Comparison of ENCODE assay signal across 8 mouse cellular contexts in the genomic region with DNA sequence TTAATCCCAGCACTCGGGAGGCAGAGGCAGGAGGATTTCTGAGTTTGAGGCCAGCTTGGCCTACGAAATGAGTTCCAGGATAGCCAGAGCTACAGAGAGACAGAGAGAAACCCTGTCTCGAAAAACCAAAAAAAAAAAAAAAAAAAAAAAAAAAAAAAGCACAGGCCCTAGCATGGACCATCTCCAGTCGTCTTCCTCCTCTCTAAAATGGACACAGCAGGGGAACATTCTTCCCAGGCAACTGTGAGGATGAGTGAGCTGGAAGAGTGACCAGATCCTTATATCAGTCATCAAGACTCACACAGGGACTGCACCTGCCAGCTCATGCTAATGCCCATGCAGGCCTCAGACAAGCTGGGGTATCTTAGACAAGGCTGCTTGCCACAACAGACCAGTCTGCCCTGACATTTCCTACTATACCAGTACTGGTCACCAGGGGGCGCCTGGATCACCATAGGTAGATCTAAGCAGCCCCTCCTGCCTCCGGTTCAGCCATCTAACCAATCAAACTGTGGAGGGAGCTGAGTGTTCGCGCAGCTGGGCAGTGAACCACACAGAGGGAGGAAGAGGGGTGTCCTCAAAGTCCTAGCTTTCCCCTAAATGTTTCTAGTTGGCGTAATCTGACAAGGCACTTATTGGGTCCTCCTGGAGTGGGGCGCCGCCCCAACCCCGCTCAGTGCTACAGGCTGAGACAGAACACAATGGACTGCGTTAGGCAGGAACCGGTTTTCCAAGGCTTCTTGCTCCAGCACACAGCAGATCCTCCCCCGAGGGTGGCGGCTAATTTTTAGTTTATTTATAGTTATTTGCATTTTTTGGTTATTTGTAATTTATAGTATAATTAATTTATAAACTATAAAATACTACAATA. TPM values are rescaled to one million over a fixed set of nuclear protein-coding genes. Genes with fewer than 3 reads are reported as not detected.
A peak's percentile ranks its signal among the peaks of the same experiment; 100 is the strongest.
DNase-seq lines count a peak whose midpoint lies in the region; ATAC-seq and TF ChIP-seq lines count a peak whose summit lies in the region.

No protein-coding gene starts in this region.

- H3K9ac ChIP-seq in forebrain, embryonic 11.5 days (ENCODE audit: low read length) = peak overlapping the region; percentile 64
- peak overlapping the region; percentile 61 for H3K9ac ChIP-seq in heart, embryonic 16.5 days (ENCODE audit: low read length)
- no peak overlapping the region for H3K9ac ChIP-seq in liver, embryonic 15.5 days
- H3K9ac ChIP-seq in neural tube, embryonic 13.5 days = peak overlapping the region; percentile 53

- WGBS in forebrain, embryonic 11.5 days = 24% methylated on average over 16 of the region's 16 CpGs
- 19% methylated on average over 16 of the region's 16 CpGs for WGBS in heart, embryonic 16.5 days
- 18% methylated on average over 16 of the region's 16 CpGs for WGBS in liver, embryonic 15.5 days (ENCODE audit: insufficient replicate concordance)
- WGBS in neural tube, embryonic 13.5 days = 23% methylated on average over 16 of the region's 16 CpGs

- H3K4me3 ChIP-seq in forebrain, embryonic 11.5 days (ENCODE audit: low read depth, low read length) = peak overlapping the region; percentile 23; the same call in 1 of the 2 replicates
- peak overlapping the region; percentile 36 for H3K4me3 ChIP-seq in heart, embryonic 16.5 days (ENCODE audit: low read length)
- peak overlapping the region; percentile 12; the same call in 1 of the 2 replicates for H3K4me3 ChIP-seq in liver, embryonic 15.5 days (replicated peaks)
- peak overlapping the region; percentile 28 for H3K4me3 ChIP-seq in neural tube, embryonic 13.5 days
- H3K4me3 ChIP-seq in testis, adult 2 months (ENCODE audit: control insufficient read depth, low read depth, low read length) = peak overlapping the region; percentile 42

- peak overlapping the region; percentile 57 for H3K4me2 ChIP-seq in forebrain, embryonic 11.5 days (ENCODE audit: low read depth, low read length, severe bottlenecking)
- H3K4me2 ChIP-seq in heart, embryonic 16.5 days (ENCODE audit: low read depth, low read length) = peak overlapping the region; percentile 60
- peak overlapping the region; percentile 54 for H3K4me2 ChIP-seq in liver, embryonic 15.5 days
- peak overlapping the region; percentile 56 for H3K4me2 ChIP-seq in neural tube, embryonic 13.5 days

- peak; percentile 96 to 98 for DNase-seq in CD8-positive naive resting alpha-beta T cell, adult 2 months (ENCODE audit: low read depth in 2 of 2, low spot score in 2 of 2)
- peak; percentile 97 for DNase-seq in c-Kit-positive CD71-negative TER-119-negative erythroid progenitor cells, embryonic 14.5 days (ENCODE audit: low read depth)
- DNase-seq in forebrain, embryonic 11.5 days (ENCODE audit: low spot score) = peak; percentile 98
- DNase-seq in kidney, postnatal 36 days = peak; percentile 99 to 100

- no peak for TF ChIP-seq POLR2A in testis, adult 2 months (IDR thresholded peaks at IDR 0.05; ENCODE audit: control insufficient read depth, low read depth, low read length)

- TF ChIP-seq CTCF in testis, adult 2 months (IDR thresholded peaks at IDR 0.05; ENCODE audit: control insufficient read depth, insufficient read depth, insufficient replicate concordance, low read depth, low read length) = peak; percentile 82; the same call in 1 of the 2 replicates

- no peaks in the 10 kb centered on the region for H3K27me3 ChIP-seq in forebrain, embryonic 11.5 days (ENCODE audit: control insufficient read depth, insufficient read depth, low read length)
- H3K27me3 ChIP-seq in heart, embryonic 16.5 days (ENCODE audit: control insufficient read depth, insufficient read depth, low read length) = no peaks in the 10 kb centered on the region
- H3K27me3 ChIP-seq in liver, embryonic 15.5 days = no peaks in the 10 kb centered on the region
- H3K27me3 ChIP-seq in neural tube, embryonic 13.5 days = no peaks in the 10 kb centered on the region
- H3K27me3 ChIP-seq in testis, adult 2 months (ENCODE audit: control insufficient read depth, insufficient read depth, low read length) = no peaks in the 10 kb centered on the region

- H3K36me3 ChIP-seq in forebrain, embryonic 11.5 days (ENCODE audit: control insufficient read depth, insufficient read depth, low read length) = no peaks in the 10 kb centered on the region
- H3K36me3 ChIP-seq in heart, embryonic 16.5 days (ENCODE audit: control insufficient read depth, insufficient read depth) = no peaks in the 10 kb centered on the region
- H3K36me3 ChIP-seq in liver, embryonic 15.5 days (replicated peaks) = no peaks in the 10 kb centered on the region
- H3K36me3 ChIP-seq in neural tube, embryonic 13.5 days = no peaks in the 10 kb centered on the region
- H3K36me3 ChIP-seq in testis, adult 2 months (ENCODE audit: control insufficient read depth, insufficient read depth, low read length) = no peaks in the 10 kb centered on the region

- H3K9me3 ChIP-seq in forebrain, embryonic 11.5 days (ENCODE audit: control insufficient read depth, low read length) = no peaks in the 10 kb centered on the region
- H3K9me3 ChIP-seq in heart, embryonic 16.5 days (replicated peaks; ENCODE audit: control insufficient read depth, low read length) = no peaks in the 10 kb centered on the region
- no peaks in the 10 kb centered on the region for H3K9me3 ChIP-seq in liver, embryonic 15.5 days (replicated peaks)
- H3K9me3 ChIP-seq in neural tube, embryonic 13.5 days = no peaks in the 10 kb centered on the region

- ATAC-seq in forebrain, embryonic 11.5 days (replicated peaks; ENCODE audit: low FRiP score) = peak; percentile 94
- peak; percentile 93 for ATAC-seq in heart, embryonic 16.5 days (replicated peaks; ENCODE audit: extremely low read depth, insufficient read depth, low FRiP score)
- ATAC-seq in liver, embryonic 15.5 days (ENCODE audit: insufficient read depth) = peak; percentile 79
- peak; percentile 91 for ATAC-seq in neural tube, embryonic 13.5 days (ENCODE audit: low read depth)

- no peak overlapping the region for H3K27ac ChIP-seq in forebrain, embryonic 11.5 days (ENCODE audit: low read depth, low read length)
- no peak overlapping the region for H3K27ac ChIP-seq in heart, embryonic 16.5 days (ENCODE audit: low read length)
- no peak overlapping the region for H3K27ac ChIP-seq in liver, embryonic 15.5 days (replicated peaks)
- peak overlapping the region; percentile 68 for H3K27ac ChIP-seq in neural tube, embryonic 13.5 days (replicated peaks)
- no peak overlapping the region for H3K27ac ChIP-seq in testis, adult 2 months (ENCODE audit: control insufficient read depth, insufficient read depth, low read depth, low read length)

- no peaks in the 10 kb centered on the region for H3K4me1 ChIP-seq in forebrain, embryonic 11.5 days (replicated peaks; ENCODE audit: control insufficient read depth, insufficient read depth, low read length)
- H3K4me1 ChIP-seq in heart, embryonic 16.5 days (ENCODE audit: control insufficient read depth, insufficient read depth, low read length) = no peaks in the 10 kb centered on the region
- peaks cover 4% of the 10 kb centered on the region; the same call in 1 of the 2 replicates for H3K4me1 ChIP-seq in liver, embryonic 15.5 days (replicated peaks)
- no peaks in the 10 kb centered on the region for H3K4me1 ChIP-seq in neural tube, embryonic 13.5 days (replicated peaks)
- peaks cover 3% of the 10 kb centered on the region for H3K4me1 ChIP-seq in testis, adult 2 months (ENCODE audit: control insufficient read depth, insufficient read depth, low read length)

RNA-seq across cellular contexts. Expression of gene Cngb1, which starts 51.6 kb away (rescaled TPM):
- 0.17 and 0.33 TPM in 2 replicates for polyA plus RNA-seq in forebrain, embryonic 11.5 days (2014; fragmentation: Nextera tagmentation; extraction: Ambion mirVana)
- polyA plus RNA-seq in heart, embryonic 16.5 days (2015; fragmentation: Nextera tagmentation; extraction: Ambion mirVana) = 0.66 and 1.3 TPM in 2 replicates
- polyA plus RNA-seq in liver, embryonic 15.5 days (2015; fragmentation: Nextera tagmentation; extraction: Ambion mirVana) = 0.02 and 0.12 TPM in 2 replicates
- 0.39 and 0.82 TPM in 2 replicates for polyA plus RNA-seq in neural tube, embryonic 13.5 days (2015; fragmentation: Nextera tagmentation; extraction: Ambion mirVana)
- polyA plus RNA-seq in testis, adult 2 months (2012; rRNA removed) = 6.2 and 6.9 TPM in 2 replicates

RNA-seq across cellular contexts. Expression of gene Kifc3, which starts 52.2 kb away (rescaled TPM):
- 5.5 and 5.9 TPM in 2 replicates for polyA plus RNA-seq in forebrain, embryonic 11.5 days (2014; fragmentation: Nextera tagmentation; extraction: Ambion mirVana)
- polyA plus RNA-seq in heart, embryonic 16.5 days (2015; fragmentation: Nextera tagmentation; extraction: Ambion mirVana) = 16.9 and 23.0 TPM in 2 replicates
- polyA plus RNA-seq in liver, embryonic 15.5 days (2015; fragmentation: Nextera tagmentation; extraction: Ambion mirVana) = 5.3 and 6.8 TPM in 2 replicates
- polyA plus RNA-seq in neural tube, embryonic 13.5 days (2015; fragmentation: Nextera tagmentation; extraction: Ambion mirVana) = 17.8 and 21.5 TPM in 2 replicates
- 63.9 and 76.7 TPM in 2 replicates for polyA plus RNA-seq in testis, adult 2 months (2012; rRNA removed)

RNA-seq across cellular contexts. Expression of gene Tepp, which starts 55.6 kb away (rescaled TPM):
- polyA plus RNA-seq in forebrain, embryonic 11.5 days (2014; fragmentation: Nextera tagmentation; extraction: Ambion mirVana) = not detected in 2 replicates
- polyA plus RNA-seq in heart, embryonic 16.5 days (2015; fragmentation: Nextera tagmentation; extraction: Ambion mirVana) = 0.74 TPM in 1 of 2 replicates, not detected in the other
- not detected in 2 replicates for polyA plus RNA-seq in liver, embryonic 15.5 days (2015; fragmentation: Nextera tagmentation; extraction: Ambion mirVana)
- 0.70 TPM in 1 of 2 replicates, not detected in the other for polyA plus RNA-seq in neural tube, embryonic 13.5 days (2015; fragmentation: Nextera tagmentation; extraction: Ambion mirVana)
- 290 and 313 TPM in 2 replicates for polyA plus RNA-seq in testis, adult 2 months (2012; rRNA removed)

Comparison
In these comparisons a context has a peak if more than half of its experiments do, and no peak if none do; other contexts are left out.
1. RNA of gene Tepp, which starts 55.6 kb away (polyA plus RNA-seq): 290 to 313 TPM in testis, adult 2 months; 0.74 TPM in heart, embryonic 16.5 days, 0.70 TPM in neural tube, embryonic 13.5 days, not detected in forebrain, embryonic 11.5 days and not detected in liver, embryonic 15.5 days; every median in the first group is over 100 times any median in the second.
2. Peak in every context shown above with its lines, with median percentiles within 50 percentile points of each other: DNase-seq, ATAC-seq, H3K4me2 ChIP-seq and H3K4me3 ChIP-seq.